Mouse (Mus musculus) intestine, postnatal 0 days (tissue): ENCODE results near the gene Tcta. TPM values are rescaled to one million over a fixed set of nuclear protein-coding genes. Genes with fewer than 3 reads are reported as not detected.
"Not testable (repeated sequence)": the region's sequence is repeated elsewhere in the genome, so short reads cannot be mapped to it uniquely, and the experiment has no call there.

Experiments used
- ATAC-seq: fragments of 200-750 bp; cut with Nextera tagmentation; 2 replicates; pipeline ENCODE4 v1.8.0; 2017; ENCODE audit warnings: mild to moderate bottlenecking, moderate TSS enrichment, moderate library complexity
- H3K27ac ChIP-seq: fragments of 300-500 bp; sonication (generic); 2 replicates; pipeline ENCODE4 v1.5.1; 2014; ENCODE audit warnings: mild to moderate bottlenecking, low read depth, low read length, moderate library complexity
- H3K27me3 ChIP-seq: fragments of 300-500 bp; sonication (generic); replicated peaks from 2 replicates; pipeline ENCODE4 v1.6.1; 2014; ENCODE audit warnings: low read length, mixed read lengths; ENCODE audit not compliant: control insufficient read depth, insufficient read depth
- H3K36me3 ChIP-seq: fragments of 300-500 bp; sonication (generic); 2 replicates; pipeline ENCODE4 v1.6.1; 2014; ENCODE audit warnings: mild to moderate bottlenecking, moderate library complexity; ENCODE audit not compliant: control insufficient read depth, insufficient read depth
- H3K4me1 ChIP-seq: fragments of 300-500 bp; sonication (generic); replicated peaks from 2 replicates; pipeline ENCODE4 v1.6.1; 2014; ENCODE audit warnings: antibody characterized with exemption, low read length, mixed read lengths; ENCODE audit not compliant: control insufficient read depth, insufficient read depth
- H3K4me2 ChIP-seq: fragments of 300-500 bp; sonication (generic); replicated peaks from 2 replicates; pipeline ENCODE4 v1.6.1; 2014; ENCODE audit warnings: low read depth, mild to moderate bottlenecking, moderate library complexity
- H3K4me3 ChIP-seq: fragments of 300-500 bp; sonication (generic); 2 replicates; pipeline ENCODE4 v1.5.1; 2014; ENCODE audit warnings: low read depth, low read length
- H3K9ac ChIP-seq: fragments of 300-500 bp; sonication (generic); 2 replicates; pipeline ENCODE4 v1.6.1; 2014; ENCODE audit warnings: mild to moderate bottlenecking, low read depth, low read length
- H3K9me3 ChIP-seq: fragments of 300-500 bp; sonication (generic); 2 replicates; pipeline ENCODE4 v1.6.1; 2016; ENCODE audit warnings: mixed run types; ENCODE audit not compliant: control insufficient read depth
- CTCF ChIP-seq: sonication (generic); IDR thresholded peaks from 2 replicates; pipeline ENCODE4 v1.5.1; 2016; ENCODE audit warnings: low read depth, mild to moderate bottlenecking, control low read depth, antibody characterized with exemption, moderate library complexity
- WGBS: fragments of 180-500 bp; shearing (Covaris S2); extraction: QIAGEN DNeasy Blood & Tissue Kit; methylation state at CpG from one replicate; pipeline ENCODE4 v1.1.7; 2014; 5-methylcytosine and 5-hydroxymethylcytosine counted together
- polyA plus RNA-seq: library from polyadenylated mRNA; unstranded; fragments of >200 nt; fragmentation: Nextera tagmentation; extraction: Ambion mirVana; gene quantifications from 2 replicates; pipeline ENCODE4 v1.2.1, GENCODE M21; 2015

Gene Tcta
- polyA plus RNA-seq, 1 experiment from 2014 or later: 50.4 TPM

DNA sequence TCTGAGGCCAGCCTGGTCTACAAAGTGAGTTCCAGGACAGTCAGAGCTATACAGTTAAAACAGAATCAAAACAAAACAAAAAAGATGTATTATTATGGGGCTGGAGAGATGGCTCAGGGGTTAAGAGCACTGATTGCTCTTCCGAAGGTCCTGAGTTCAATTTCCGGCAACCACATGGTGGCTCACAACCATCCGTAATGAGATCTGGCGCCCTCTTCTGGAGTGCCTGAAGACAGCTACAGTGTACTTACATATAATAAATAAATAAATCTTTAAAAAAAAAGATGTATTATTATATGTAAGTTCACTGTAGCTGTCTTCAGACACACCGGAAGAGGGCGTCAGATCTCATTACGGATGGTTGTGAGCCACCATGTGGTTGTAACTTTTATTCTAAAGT, 16.1 kb upstream of the Tcta start:
- peak; percentile 34 for TF ChIP-seq CTCF
- H3K9ac ChIP-seq, ATAC-seq, H3K4me2 ChIP-seq, H3K27me3 ChIP-seq, H3K9me3 ChIP-seq, H3K27ac ChIP-seq, H3K4me3 ChIP-seq, H3K36me3 ChIP-seq, H3K4me1 ChIP-seq: not testable (repeated sequence)
- WGBS: 91% methylated on average over 7 of the region's 7 CpGs

GRCm38 (mm10) chr9:108318462-108318861, 12.5 kb upstream of the Tcta start:
- TF ChIP-seq CTCF: no peak
- H3K9me3 ChIP-seq: no peaks in the 10 kb centered on the region

DNA sequence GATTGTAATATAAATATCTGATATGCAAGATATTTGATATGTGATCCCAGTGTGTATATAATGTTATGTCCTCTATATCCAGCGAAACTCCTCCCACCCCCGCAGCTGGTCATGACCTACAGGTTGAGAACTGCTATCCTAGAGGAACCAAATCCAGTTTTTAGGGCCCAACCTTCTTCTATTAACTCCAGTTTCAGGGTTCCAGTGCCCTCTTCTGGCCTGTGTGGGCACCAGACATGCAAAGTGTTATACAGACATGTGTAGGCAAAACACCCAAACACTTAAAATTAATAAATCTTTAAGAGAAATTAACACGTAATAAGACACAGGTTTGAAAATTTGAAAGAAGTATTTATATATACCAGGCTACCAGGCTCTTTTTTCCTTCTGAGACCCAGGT, 11.6 kb upstream of the Tcta start:
- peak; percentile 55 for TF ChIP-seq CTCF
- no peak for ATAC-seq
- no peaks in the 10 kb centered on the region for H3K9me3 ChIP-seq
- no peak overlapping the region for H3K27ac ChIP-seq
- no peaks in the 10 kb centered on the region; the same call in 1 of the 2 replicates for H3K4me1 ChIP-seq
- no peak overlapping the region for H3K9ac ChIP-seq
- WGBS: 94% methylated on average over 3 of the region's 3 CpGs
- H3K4me2 ChIP-seq: no peak overlapping the region
- no peak overlapping the region for H3K4me3 ChIP-seq
- peaks cover 11% of the 10 kb centered on the region for H3K36me3 ChIP-seq
- H3K27me3 ChIP-seq: no peaks in the 10 kb centered on the region

More at GRCm38 (mm10) chr9:108318462-108318861, 12.5 kb upstream of the Tcta start:
- no peaks in the 10 kb centered on the region; the same call in 1 of the 2 replicates for H3K4me1 ChIP-seq
- H3K27me3 ChIP-seq: no peaks in the 10 kb centered on the region
- no peak for ATAC-seq
- H3K4me3 ChIP-seq: no peak overlapping the region
- H3K4me2 ChIP-seq: no peak overlapping the region
- peaks cover 11% of the 10 kb centered on the region for H3K36me3 ChIP-seq
- no peak overlapping the region for H3K27ac ChIP-seq
- 79% methylated on average over 2 of the region's 2 CpGs for WGBS
- H3K9ac ChIP-seq: no peak overlapping the region

GRCm38 (mm10) chr9:108308141-108308540, 2.2 kb upstream of the Tcta start:
- H3K36me3 ChIP-seq: peaks cover 4% of the 10 kb centered on the region
- WGBS: 16% methylated on average over 2 of the region's 2 CpGs
- H3K27me3 ChIP-seq: no peaks in the 10 kb centered on the region
- no peak for TF ChIP-seq CTCF
- H3K9me3 ChIP-seq: no peaks in the 10 kb centered on the region
- peaks cover 5% of the 10 kb centered on the region; the same call in 1 of the 2 replicates for H3K4me1 ChIP-seq
- ATAC-seq: no peak
- H3K9ac ChIP-seq: 0 out of 2 replicates have a peak overlapping the region, but pooled peaks have one; percentile 17
- peak overlapping the region; percentile 72 for H3K4me3 ChIP-seq
- H3K4me2 ChIP-seq: peak overlapping the region; percentile 65
- no peak overlapping the region for H3K27ac ChIP-seq

DNA sequence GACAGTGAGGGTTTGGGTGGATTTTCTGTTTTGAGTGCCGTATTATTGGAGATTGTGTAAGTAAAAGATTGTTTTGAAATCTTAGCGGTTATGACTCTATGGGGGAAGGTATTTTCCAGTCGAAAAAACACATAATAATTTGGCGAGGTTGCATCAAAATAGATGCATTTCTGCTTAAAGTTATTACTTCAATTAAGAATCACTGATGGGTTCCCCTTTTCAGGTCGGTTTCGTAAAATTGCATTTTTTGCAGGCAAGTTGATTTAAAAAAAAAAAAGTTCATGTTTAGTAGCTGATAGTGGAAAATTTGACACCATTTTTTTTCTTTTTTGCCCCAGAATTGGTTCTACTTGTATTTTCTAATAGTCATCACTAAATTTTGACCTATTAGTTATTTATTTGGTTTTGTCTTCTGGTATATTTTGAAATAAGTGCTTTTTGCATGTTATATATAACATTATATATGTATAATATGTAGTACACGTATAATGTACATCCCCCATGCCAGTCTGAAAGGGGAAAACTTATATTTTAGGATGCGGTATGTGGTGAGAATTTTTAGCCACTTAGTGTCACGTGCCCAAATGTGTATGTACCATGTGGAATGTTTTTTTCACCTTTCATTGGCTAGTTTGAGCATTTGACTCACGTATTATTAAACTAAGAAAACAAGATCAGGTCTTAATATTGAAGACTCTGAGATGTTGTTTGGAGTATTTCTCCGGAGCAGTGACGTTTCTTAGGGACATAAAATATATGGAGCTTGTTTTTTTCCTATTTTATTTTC, 1.3 kb upstream of the Tcta start:
- H3K4me1 ChIP-seq: peaks cover 5% of the 10 kb centered on the region; the same call in 1 of the 2 replicates
- WGBS: 4% methylated on average over 12 of the region's 12 CpGs
- no peak for ATAC-seq
- peak overlapping the region; percentile 65 for H3K4me2 ChIP-seq
- no peaks in the 10 kb centered on the region for H3K9me3 ChIP-seq
- no peak for TF ChIP-seq CTCF
- peak overlapping the region; percentile 98 for H3K27ac ChIP-seq
- H3K36me3 ChIP-seq: peaks cover 13% of the 10 kb centered on the region
- peak overlapping the region; percentile 72 for H3K4me3 ChIP-seq
- no peaks in the 10 kb centered on the region for H3K27me3 ChIP-seq
- H3K9ac ChIP-seq: peak overlapping the region; percentile 89

DNA sequence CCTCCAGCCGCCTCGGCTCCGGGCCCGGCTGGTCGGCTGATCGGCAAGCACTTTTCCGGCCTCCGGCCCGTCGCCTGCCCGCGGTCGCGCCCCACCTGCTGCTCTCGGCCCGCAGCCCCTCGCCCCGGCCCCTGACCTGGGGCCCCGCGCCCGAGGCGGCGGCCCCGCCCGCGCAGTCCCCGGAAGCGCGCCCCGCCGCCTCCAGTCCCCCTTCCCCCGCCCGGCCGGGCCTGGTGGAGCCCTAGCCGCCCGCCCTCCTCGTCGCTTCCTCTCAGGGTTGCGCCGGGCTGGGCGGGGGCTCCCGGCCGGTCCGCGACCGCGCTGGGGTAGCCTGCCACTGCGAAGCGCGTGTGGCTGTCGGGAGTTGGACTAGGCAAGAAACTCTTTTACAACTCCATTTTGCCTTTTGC, 616 bp upstream of the Tcta start:
- Histone ChIP-seq H3K27me3 (no peaks in the 10 kb centered on the region), H3K4me3 (peak overlapping the region; percentile 72), H3K27ac (peak overlapping the region; percentile 98), H3K9ac (peak overlapping the region; percentile 89), H3K4me2 (peak overlapping the region; percentile 65), H3K9me3 (no peaks in the 10 kb centered on the region), H3K4me1 (peaks cover 5% of the 10 kb centered on the region; the same call in 1 of the 2 replicates), H3K36me3 (peaks cover 13% of the 10 kb centered on the region)
- ATAC-seq: peak; percentile 71
- 1% methylated on average over 49 of the region's 51 CpGs for WGBS
- TF ChIP-seq CTCF: no peak
